Mouse (Mus musculus) B cell, adult 2 months (primary cell): Measurements from ENCODE around the gene Paqr7.

ENCODE experiments used
- DNase-seq, 2 experiments: peaks; one replicate each; pipeline ENCODE4 v3.0.0; 2022

Gene Paqr7

DNA sequence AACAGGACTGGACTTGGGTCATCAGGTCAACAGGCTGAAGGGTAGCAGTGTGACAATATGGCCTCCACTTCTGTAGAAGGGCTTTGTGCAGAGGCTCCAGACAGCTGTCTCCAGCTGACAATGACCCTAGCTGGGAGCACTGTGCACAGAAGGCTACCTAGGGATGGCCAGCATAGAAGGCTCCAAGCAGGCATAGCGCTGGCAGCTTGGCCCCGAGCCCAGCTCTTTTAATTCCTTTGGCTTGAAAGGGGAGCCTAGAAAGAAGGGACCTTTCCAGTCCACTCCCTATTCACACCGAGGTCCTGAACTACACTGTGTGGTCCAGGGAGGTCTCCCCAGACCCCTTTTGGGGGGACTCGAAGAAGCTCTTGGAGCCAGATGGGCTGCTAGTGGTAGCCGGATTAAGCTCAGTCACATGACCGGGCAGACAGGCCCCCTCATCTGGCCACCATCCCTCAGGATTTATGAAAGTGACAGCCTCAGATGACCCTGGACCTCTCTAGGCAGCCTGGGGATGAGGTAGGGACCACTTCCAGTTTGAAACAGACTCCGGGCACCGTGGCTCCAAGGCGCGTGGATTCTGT, 42.6 kb downstream of the Paqr7 start:
- no peak for DNase-seq

GRCm38 (mm10) chr4:134542726-134543125, 46.2 kb downstream of the Paqr7 start:
- DNase-seq: no peak

- DNase-seq: peak; percentile 98 to 99
Measured at GRCm38 (mm10) chr4:134543261-134543660, 46.8 kb downstream of the Paqr7 start.

DNA sequence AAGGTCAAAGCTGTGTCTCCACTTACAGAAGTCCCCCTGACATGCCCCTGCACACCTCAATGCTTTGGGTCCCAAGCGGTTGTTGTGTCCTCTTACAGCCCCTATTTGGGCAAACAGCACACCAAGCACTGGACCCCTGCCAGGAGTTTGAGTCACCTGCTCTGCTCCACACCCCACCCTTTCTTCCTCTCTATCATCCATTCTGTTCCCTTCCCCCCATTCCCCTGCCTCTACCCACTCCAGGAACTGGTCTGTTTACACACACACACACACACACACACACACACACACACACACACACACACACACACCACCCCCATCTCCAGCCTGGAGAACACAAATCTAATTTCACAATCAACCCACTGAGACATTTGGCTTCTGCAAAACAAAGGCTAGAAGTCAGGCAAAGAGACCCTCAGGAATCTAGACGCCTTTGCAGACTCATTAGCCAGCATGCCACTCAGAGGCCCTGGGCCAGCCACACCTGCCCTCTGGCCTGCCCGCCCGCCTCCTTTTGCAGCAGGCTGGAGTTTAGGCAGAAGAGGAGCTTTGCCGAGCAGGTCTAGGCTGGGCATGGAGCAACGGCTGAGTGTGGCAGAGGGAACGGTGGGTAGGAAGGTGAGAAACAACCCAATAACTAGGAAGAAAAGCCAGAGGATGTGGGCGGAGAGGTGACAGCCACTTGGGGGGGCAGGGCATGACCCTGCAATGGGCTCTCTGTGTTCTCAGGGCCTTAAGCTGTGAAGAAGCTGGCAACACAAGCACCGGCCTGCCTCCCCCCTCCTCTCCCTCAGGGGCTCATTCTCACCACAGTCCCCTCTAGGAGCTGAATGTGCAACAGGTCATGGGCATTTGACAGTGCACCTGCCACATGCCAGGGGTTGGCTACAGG, 50.6 kb downstream of the Paqr7 start:
- DNase-seq: no peak

GRCm38 (mm10) chr4:134548169-134548938, 51.9 kb downstream of the Paqr7 start:
- peak; percentile 14 to 26 for DNase-seq

GRCm38 (mm10) chr4:134549899-134550298, 53.4 kb downstream of the Paqr7 start:
- no peak for DNase-seq

- peak; percentile 21 to 31 for DNase-seq
Measured at GRCm38 (mm10) chr4:134551494-134552316, 55.2 kb downstream of the Paqr7 start, which contains the start of gene Selenon. Selenon (minus strand) TSS chr4:134552166.

- DNase-seq: no peak
Measured at GRCm38 (mm10) chr4:134553631-134554030, 57.1 kb downstream of the Paqr7 start.

DNA sequence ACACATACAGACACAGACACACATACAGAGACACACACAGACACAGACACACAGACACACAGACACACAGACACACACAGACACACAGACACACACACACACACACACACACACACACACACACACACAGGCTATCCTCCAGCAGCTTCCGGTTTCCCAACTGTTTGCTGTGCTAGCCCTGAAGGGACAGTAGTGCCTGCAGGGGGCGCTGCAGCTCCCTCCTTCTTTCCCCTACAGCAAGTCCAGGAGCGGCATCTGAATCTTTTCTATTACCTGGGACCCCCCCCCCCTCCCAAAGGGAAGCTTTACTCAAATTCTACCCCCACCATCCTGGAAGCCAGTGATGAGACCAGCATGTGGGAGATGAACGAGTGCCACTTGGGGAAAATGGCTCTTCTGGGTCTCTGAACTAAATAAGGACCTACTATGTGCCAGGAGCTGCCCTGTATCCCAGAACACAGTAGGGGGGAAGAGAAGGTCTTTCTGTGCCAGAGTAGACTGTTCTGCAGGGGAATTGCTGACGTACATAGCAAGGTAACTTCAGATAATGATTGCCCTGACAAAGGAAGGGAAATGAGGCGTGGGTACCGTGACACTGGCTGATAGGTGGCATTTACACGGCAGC, 59.6 kb downstream of the Paqr7 start:
- peak; percentile 55 to 63 for DNase-seq

DNA sequence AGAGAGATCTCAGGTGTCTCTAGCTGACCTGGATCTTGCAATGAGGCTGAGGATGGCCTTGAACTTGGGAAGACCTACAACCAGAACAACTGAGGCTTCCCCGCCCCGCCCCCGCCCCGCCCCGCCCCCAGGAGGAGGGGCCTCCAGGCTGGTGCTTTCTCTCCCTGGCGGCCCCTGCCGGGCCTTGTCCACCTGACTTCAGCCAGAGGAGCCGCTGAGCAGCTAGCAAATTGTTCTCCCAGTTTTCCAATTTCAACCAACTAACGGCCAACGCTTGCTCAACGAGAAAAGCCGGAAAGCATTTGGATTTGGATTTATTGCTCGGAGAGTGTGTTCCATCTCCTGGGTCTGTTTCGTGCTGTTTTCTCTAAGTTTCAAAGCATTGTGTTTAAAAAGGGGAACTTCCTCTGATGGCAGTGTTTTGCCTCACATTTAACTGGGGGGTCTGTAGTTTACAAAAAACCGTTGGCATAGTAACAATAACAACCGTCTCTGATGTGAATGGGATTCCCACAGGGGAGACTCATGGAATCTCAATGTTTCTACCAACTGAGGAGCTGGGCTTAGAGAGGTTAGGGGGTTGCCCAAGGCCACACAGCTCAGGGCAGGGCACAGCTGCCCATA, 61.2 kb downstream of the Paqr7 start:
- peak; percentile 76 to 78 for DNase-seq

DNA sequence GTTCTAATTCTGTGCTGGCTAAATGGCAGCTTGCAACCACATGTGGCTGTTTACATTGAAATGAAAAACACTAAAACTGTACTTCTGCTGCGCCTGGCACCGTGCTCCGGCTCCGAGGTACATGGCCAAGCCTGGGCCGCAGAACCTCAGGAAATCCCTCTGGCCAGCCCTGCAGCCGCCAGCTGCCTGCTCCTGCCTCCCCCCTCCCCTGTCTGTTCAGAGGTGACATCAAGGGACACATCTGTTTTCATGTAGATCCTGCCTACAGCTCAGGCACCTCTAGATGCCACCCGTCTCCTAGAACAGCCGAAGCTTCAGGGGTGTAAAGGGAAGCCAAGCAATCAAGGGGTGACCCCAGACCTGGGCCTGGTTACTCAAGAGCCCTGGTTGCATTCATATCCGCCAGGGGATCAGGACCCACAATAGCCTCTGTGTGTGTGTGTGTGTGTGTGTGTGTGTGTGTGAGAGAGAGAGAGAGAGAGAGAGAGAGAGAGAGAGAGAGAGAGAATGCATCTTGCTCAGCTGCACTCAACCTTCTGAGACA, 62.1 kb downstream of the Paqr7 start:
- DNase-seq: peak; percentile 26 to 28

DNA sequence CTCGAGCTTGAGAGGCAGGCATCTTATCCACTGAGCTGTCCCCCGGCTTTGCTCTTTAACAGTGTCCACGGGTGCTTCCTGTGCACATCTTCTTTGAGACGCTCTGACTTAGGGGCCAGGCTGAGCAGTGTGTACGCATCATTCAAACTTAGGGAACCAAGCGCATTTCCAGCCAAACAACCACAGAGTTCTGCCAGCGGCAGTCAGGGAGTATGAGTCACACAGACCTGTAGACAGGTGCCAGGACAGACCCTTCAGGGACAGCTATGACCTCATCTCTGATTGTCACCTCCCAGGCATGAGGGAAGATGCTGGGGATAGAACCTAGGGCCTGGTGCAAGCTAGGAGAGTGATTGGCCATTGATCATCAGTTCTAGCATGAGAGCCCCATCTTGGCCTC, 62.7 kb downstream of the Paqr7 start:
- DNase-seq: no peak
